Comparison of ENCODE assay signal across 10 mouse cellular contexts in the genomic region with DNA sequence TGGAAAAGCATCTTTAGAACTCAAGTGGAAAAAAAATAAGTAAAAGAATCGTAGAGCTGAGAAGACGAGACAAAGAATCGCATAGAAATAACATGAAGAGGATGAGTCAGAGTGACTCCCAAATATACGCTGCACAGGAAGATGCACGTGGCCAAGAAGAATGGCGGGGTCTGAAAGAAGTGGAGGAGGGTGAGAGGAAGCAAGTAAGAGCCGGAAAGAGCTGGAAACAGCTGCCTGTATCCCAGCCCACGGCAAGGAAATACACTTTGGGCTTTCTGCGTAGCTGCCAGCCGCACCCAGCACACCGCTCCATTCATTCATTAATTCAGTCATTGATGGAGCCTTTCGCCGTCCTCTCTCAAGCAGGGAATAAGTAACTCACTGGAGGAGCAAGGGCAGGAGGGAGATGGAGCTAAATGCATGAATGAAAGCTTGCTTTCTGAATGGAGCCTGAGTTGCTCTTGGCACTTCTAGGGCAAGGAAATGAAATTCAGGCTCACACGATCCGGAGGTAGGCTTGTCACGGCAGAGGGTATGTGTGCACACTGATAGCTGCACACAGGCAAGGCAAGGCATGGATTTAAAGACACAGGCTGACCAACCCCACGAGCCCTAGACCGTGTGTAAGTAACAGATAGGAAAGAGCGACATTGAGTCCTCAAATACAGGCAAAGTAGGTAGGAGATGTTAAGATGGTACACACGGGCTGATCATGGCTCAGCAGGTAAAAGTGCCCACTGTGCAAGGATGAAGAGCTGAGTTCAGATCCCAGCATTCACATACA.
A peak's percentile ranks its signal among the peaks of the same experiment; 100 is the strongest.
DNase-seq lines count a peak whose midpoint lies in the region; ATAC-seq and TF ChIP-seq lines count a peak whose summit lies in the region.
"Had no signal": no experiment of that assay in that cellular context is flagged by ENCODE, and none has a peak within 500 bp of the region (broad histone marks: within the 10 kb centered on the region; RNA-seq: fewer than 3 reads in every experiment).

No protein-coding gene starts in this region.

- TF ChIP-seq EP300 in heart, postnatal 0 days (IDR thresholded peaks at IDR 0.05; ENCODE audit: low read depth) = no peak
- TF ChIP-seq EP300 in lung, postnatal 0 days (IDR thresholded peaks at IDR 0.05) = no peak

- no peak overlapping the region for H3K4me3 ChIP-seq in heart, postnatal 0 days (ENCODE audit: low read depth, low read length)
- H3K4me3 ChIP-seq in lung, postnatal 0 days (ENCODE audit: low read depth, low read length) = no peak overlapping the region
- no peak overlapping the region for H3K4me3 ChIP-seq in hindbrain, postnatal 0 days (ENCODE audit: low read length)
- H3K4me3 ChIP-seq: embryonic facial prominence, embryonic 13.5 days; heart, embryonic 13.5 days; myocyte had no signal

- 0 out of 2 replicates have a peak overlapping the region, but pooled peaks have one; percentile 16 for H3K27ac ChIP-seq in heart, postnatal 0 days (ENCODE audit: low read depth)
- no peak overlapping the region for H3K27ac ChIP-seq in lung, postnatal 0 days (ENCODE audit: low read length)
- peak overlapping the region; percentile 65 for H3K27ac ChIP-seq in hindbrain, postnatal 0 days
- H3K27ac ChIP-seq: embryonic facial prominence, embryonic 13.5 days; heart, embryonic 13.5 days had no signal

- 62% methylated on average over 20 of the region's 20 CpGs for WGBS in heart, postnatal 0 days
- 61% methylated on average over 20 of the region's 20 CpGs for WGBS in lung, postnatal 0 days
- 67% methylated on average over 20 of the region's 20 CpGs for WGBS in hindbrain, postnatal 0 days

- H3K9ac ChIP-seq in heart, postnatal 0 days (replicated peaks; ENCODE audit: low read depth, low read length) = no peak overlapping the region
- no peak overlapping the region for H3K9ac ChIP-seq in lung, postnatal 0 days (replicated peaks; ENCODE audit: low read depth)
- no peak overlapping the region for H3K9ac ChIP-seq in hindbrain, postnatal 0 days (replicated peaks; ENCODE audit: low read length)
- H3K9ac ChIP-seq: embryonic facial prominence, embryonic 13.5 days; heart, embryonic 13.5 days had no signal

- DNase-seq in heart, postnatal 0 days (ENCODE audit: low spot score) = no peak
- DNase-seq in heart, adult 8-10 months (ENCODE audit: low spot score) = no peak
- DNase-seq in lung, postnatal 0 days (ENCODE audit: low spot score) = peak; percentile 20
- no peak for DNase-seq in lung, postnatal 36 days
- peak; percentile 12 for DNase-seq in hindbrain, postnatal 0 days (ENCODE audit: low spot score)
- peak; percentile 55 for DNase-seq in right cerebral cortex, postnatal 25 days
- no peak for DNase-seq in cerebellum, adult 9-11 months

- no peaks in the 10 kb centered on the region for H3K27me3 ChIP-seq in heart, postnatal 0 days (ENCODE audit: control insufficient read depth, insufficient read depth, low read length)
- no peaks in the 10 kb centered on the region for H3K27me3 ChIP-seq in lung, postnatal 0 days (replicated peaks; ENCODE audit: insufficient read depth, low read length)
- no peaks in the 10 kb centered on the region for H3K27me3 ChIP-seq in hindbrain, postnatal 0 days (ENCODE audit: insufficient read depth, low read length)
- H3K27me3 ChIP-seq: embryonic facial prominence, embryonic 13.5 days; heart, embryonic 13.5 days had no signal

- peaks cover 6% of the 10 kb centered on the region; the same call in 1 of the 2 replicates for H3K9me3 ChIP-seq in heart, postnatal 0 days (replicated peaks; ENCODE audit: control insufficient read depth, low read length)
- no peaks in the 10 kb centered on the region for H3K9me3 ChIP-seq in lung, postnatal 0 days (ENCODE audit: low read length)
- no peaks in the 10 kb centered on the region for H3K9me3 ChIP-seq in hindbrain, postnatal 0 days (ENCODE audit: low read length)
- H3K9me3 ChIP-seq: heart, embryonic 13.5 days had no signal

- no peaks in the 10 kb centered on the region for H3K4me1 ChIP-seq in heart, postnatal 0 days (ENCODE audit: control insufficient read depth, insufficient read depth)
- no peaks in the 10 kb centered on the region for H3K4me1 ChIP-seq in lung, postnatal 0 days (ENCODE audit: insufficient read depth, low read depth, low read length)
- no peaks in the 10 kb centered on the region for H3K4me1 ChIP-seq in hindbrain, postnatal 0 days (ENCODE audit: insufficient read depth, low read length)

- TF ChIP-seq CTCF in heart, postnatal 0 days (IDR thresholded peaks at IDR 0.05; ENCODE audit: low read depth) = no peak
- no peak for TF ChIP-seq CTCF in lung, postnatal 0 days (IDR thresholded peaks at IDR 0.05)
- no peak for TF ChIP-seq CTCF in hindbrain, postnatal 0 days (IDR thresholded peaks at IDR 0.05; ENCODE audit: low read depth)

- H3K36me3 ChIP-seq in heart, postnatal 0 days (replicated peaks; ENCODE audit: control insufficient read depth, insufficient read depth, low read length) = peaks cover 28% of the 10 kb centered on the region
- H3K36me3 ChIP-seq in lung, postnatal 0 days (ENCODE audit: insufficient read depth, low read length) = no peaks in the 10 kb centered on the region
- no peaks in the 10 kb centered on the region for H3K36me3 ChIP-seq in hindbrain, postnatal 0 days (ENCODE audit: insufficient read depth, low read length)

- H3K4me2 ChIP-seq in heart, postnatal 0 days (ENCODE audit: low read depth, low read length) = peak overlapping the region; percentile 5; the same call in 1 of the 2 replicates
- no peak overlapping the region for H3K4me2 ChIP-seq in lung, postnatal 0 days (replicated peaks; ENCODE audit: low read depth, low read length)
- H3K4me2 ChIP-seq in hindbrain, postnatal 0 days (ENCODE audit: low read depth, low read length) = no peak overlapping the region
- H3K4me2 ChIP-seq: embryonic facial prominence, embryonic 13.5 days; heart, embryonic 13.5 days had no signal

- peak; percentile 44; the same call in 1 of the 2 replicates for ATAC-seq in heart, postnatal 0 days (ENCODE audit: insufficient read depth, low read depth)
- peak; percentile 41; the same call in 1 of the 2 replicates for ATAC-seq in lung, postnatal 0 days
- peak; percentile 69; the same call in 1 of the 2 replicates for ATAC-seq in hindbrain, postnatal 0 days

Comparison
In these comparisons a context has a peak if more than half of its experiments do, and no peak if none do; other contexts are left out.
1. DNase-seq: peak in lung, postnatal 0 days (single experiment), hindbrain, postnatal 0 days (single experiment) and right cerebral cortex, postnatal 25 days (single experiment); none in heart, postnatal 0 days (single experiment), heart, adult 8-10 months (single experiment), lung, postnatal 36 days (single experiment) and cerebellum, adult 9-11 months (single experiment).
2. Peak in every context shown above with its lines, with median percentiles within 50 percentile points of each other: ATAC-seq.